Mouse (Mus musculus) brain, embryonic 14.5 days (tissue): ENCODE measurements around the gene Matn3.

Experiments used
- CTCF ChIP-seq: fragments of 200-500 bp; IDR thresholded peaks from 2 replicates; pipeline ENCODE4 v1.5.1; 2012; ENCODE audit warnings: inconsistent platforms, mild to moderate bottlenecking, moderate library complexity, borderline replicate concordance; ENCODE audit not compliant: insufficient read depth, insufficient read length; ENCODE audit errors: extremely low read depth
- POLR2A ChIP-seq: fragments of 200-500 bp; IDR thresholded peaks from 2 replicates; pipeline ENCODE4 v1.6.1; 2012; ENCODE audit warnings: mild to moderate bottlenecking, inconsistent platforms, borderline replicate concordance; ENCODE audit not compliant: poor library complexity, insufficient read depth, insufficient read length, severe bottlenecking; ENCODE audit errors: extremely low read depth

DNA sequence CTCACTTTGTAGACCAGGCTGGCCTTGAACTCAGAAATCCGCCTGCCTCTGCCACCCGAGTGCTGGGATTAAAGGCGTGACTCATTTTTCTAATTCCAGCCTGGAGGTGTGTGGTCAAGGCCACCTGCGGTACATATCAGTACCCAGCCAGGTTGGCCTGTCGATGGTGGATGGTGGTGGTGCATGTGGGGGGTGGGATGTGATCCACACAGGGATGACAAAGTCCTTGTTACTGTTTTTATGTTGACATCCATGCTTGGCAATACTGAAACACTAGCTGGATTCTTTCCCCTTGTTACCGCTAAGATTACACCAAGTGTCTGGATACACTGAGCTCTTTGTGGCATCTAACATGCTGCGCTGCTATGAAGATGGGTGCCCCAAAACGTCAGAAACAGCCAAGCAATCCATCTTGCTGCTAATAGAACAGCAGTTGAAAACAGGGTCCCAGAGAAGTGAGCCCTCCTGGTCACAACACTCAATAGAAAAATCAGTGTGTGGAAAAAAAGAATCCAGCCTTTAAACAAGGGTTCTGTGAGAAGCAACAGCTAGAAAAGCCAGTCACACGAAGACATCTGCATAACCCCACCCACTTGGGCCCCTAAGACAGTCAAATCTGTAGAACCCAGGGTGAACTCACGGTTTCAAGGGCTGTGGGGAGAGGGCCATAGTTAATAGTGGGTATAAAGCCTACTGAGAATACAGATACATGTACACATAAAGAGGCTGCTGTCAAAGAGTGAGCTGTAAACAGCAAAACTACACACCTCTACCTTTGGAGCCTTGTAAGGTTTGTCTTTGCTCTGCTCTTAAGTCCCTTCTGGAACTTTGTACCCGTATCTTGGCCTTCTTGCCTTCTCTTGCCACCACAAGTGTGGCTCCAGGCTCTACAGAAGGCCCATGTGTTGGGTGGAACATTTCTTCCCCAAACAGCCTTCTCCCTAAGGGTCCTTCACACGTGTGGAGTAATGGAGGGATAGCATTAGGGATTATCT lies 7.4 kb upstream of the Matn3 start:
- TF ChIP-seq CTCF (no peak), POLR2A (no peak)
